Mouse (Mus musculus) monocyte, adult 5-6 weeks (primary cell): ENCODE data around the gene Yy1. TPM values are rescaled to one million over a fixed set of nuclear protein-coding genes. Genes with fewer than 3 reads are reported as not detected.
A peak's percentile ranks its signal among the peaks of the same experiment; 100 is the strongest.

ENCODE experiments used
- ATAC-seq: fragments of 153-309, 156-312 bp; replicated peaks from 2 replicates; pipeline ENCODE4 v1.8.0; 2017; ENCODE audit warnings: mild to moderate bottlenecking; ENCODE audit not compliant: low TSS enrichment, insufficient number of reproducible peaks, severe bottlenecking, poor library complexity, low FRiP score
- total RNA-seq: library from RNA; stranded (forward); fragments of 200-1000, 200-491, 200-594 nt; gene quantifications from 3 replicates; pipeline ENCODE4 v1.2.3, GENCODE M21; 2017

The Yy1 gene
- 51.4 to 60.9 TPM (median 60.3 TPM) in 3 replicates for total RNA-seq

- peak; percentile 85 for ATAC-seq
Observed at GRCm38 (mm10) chr12:108792546-108793452, at the start of gene Yy1. Yy1 (plus strand) TSS chr12:108792973.

DNA sequence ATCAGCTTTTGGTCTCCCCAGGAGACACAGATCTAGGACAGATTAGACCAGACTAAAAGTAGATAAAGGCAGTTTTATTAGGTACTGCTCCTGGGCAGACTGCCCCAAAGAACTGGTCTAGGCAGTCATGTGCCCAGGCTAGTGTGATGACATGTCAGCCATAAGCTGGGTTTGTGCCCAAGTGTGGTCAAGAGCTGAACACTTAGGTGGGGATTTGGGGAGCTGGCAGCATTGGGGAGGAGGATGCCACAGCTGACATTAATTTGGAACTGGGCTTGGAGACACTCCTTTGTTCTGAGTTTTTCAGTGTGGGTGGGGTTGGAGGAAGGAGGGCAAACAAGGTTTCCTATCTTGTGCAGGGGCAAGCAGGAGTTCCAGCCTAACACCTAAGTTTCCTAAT, 46.8 kb upstream of the Yy1 start:
- ATAC-seq: no peak

- ATAC-seq: no peak
Observed at GRCm38 (mm10) chr12:108749019-108749418, 43.8 kb upstream of the Yy1 start.

GRCm38 (mm10) chr12:108749454-108749853, 43.3 kb upstream of the Yy1 start:
- ATAC-seq: no peak

GRCm38 (mm10) chr12:108750226-108750625, 42.5 kb upstream of the Yy1 start:
- no peak for ATAC-seq

- no peak for ATAC-seq
Observed at GRCm38 (mm10) chr12:108751790-108752189, 41.0 kb upstream of the Yy1 start.

DNA sequence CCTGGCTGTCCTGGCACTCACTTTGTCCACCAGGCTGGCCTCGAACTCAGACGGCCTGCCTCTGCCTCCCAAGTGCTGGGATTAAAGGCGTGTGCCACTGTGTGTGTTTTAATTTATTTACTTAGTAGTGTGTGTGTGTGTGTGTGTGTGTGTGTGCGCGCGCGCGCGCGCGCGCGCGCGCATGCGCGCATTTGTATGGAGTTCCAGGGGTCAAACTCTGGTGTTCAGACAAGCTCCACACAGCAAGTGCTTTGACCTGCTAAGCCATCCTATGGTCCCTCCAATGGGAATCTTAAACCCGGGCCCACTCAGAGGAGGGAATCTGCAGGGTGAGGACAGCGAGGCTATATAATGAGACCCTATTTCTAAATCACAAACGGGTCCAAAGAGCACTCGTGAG, 37.6 kb upstream of the Yy1 start:
- ATAC-seq: no peak

GRCm38 (mm10) chr12:108756611-108757010, 36.2 kb upstream of the Yy1 start:
- no peak for ATAC-seq

DNA sequence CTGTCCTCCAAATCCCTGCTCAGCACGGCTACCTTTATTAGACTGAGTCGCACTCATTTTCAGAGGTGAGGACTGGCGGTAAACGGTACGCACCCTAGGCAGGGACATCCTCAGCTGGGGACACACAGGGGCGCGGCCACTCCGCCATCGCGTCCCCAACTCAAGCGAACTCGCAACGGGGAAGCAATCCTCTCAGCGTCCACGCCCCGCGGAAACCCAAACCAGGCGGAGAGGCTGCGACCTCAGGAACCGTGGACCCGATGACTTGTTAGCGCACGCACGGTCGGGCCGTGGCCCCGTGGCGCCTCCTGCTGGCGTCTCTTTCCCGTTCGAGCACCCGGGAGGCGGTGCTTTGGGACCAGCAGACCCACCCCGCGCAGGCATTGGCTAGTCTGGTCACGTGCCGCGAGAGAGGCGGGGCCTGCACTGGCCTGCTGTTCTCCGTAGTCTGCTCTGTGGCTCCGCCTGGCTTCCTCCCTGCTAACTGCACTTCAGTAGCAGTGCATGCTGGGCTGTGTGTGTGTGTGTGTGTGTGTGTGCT, 35.0 kb upstream of the Yy1 start:
- ATAC-seq: peak; percentile 84

DNA sequence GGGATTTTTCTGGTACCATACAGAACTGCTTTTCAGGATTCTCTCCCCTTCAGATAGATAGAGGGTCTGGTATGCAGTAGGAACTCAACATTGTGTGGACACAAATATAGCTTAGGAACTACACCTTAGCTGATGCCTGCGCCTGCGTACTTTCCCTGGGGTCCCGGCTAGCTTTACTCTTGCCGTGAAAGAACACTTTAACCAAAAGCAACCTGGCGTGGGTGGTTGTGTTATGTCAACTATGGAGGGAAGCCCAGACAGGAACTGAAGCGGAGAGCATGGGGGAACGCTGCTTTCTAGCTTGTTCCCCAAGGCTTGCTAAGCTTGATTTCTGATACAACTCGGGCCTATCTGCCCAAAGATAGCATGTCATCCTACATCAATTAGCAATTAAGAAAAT, 34.5 kb upstream of the Yy1 start:
- no peak for ATAC-seq

DNA sequence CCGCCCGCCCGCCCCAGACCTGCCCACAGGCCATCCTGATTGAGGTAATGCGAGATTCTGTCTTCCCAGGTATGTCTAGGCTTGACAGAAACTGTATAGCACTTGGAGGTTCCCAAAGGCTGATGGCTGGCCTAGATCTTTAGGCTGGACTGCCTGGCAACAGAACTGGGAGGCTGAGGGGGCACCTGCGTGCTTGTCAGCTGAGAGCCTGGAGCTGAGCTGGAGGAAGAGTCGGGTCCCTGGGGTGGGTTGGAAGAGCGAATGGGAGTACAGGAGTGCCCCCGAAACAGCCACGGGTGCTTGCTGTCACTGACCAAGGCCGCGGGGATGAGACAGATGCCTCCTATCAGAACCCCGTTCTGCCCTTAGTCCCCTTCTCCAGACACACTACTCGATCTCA, 34.1 kb upstream of the Yy1 start:
- no peak for ATAC-seq

- ATAC-seq: no peak
Observed at GRCm38 (mm10) chr12:108759266-108759665, 33.5 kb upstream of the Yy1 start.

- no peak for ATAC-seq
Observed at GRCm38 (mm10) chr12:108760016-108760415, 32.8 kb upstream of the Yy1 start.

DNA sequence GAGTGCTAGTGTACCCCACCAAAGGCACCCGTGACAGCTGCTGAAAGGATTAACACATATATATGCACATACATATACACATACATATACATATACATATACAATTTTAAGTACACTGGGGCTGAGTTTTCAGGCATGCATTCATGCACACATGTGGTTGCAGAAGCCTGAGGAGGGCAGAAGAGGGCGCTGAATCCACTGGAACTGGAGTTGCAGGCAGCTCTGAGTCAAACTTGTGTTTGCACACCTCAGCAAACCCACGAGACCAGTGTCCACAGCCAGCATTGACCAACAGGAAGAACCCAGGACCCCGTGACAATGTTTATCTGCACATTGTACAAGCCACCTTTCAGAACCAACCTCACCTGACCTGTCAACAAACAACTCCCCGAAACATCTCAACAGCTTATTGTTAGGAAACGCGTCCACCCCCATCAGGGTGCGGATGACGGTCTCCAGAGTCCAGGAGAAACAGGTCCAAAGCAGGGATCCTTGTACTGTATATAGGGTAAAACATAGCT, 32.2 kb upstream of the Yy1 start:
- no peak for ATAC-seq

DNA sequence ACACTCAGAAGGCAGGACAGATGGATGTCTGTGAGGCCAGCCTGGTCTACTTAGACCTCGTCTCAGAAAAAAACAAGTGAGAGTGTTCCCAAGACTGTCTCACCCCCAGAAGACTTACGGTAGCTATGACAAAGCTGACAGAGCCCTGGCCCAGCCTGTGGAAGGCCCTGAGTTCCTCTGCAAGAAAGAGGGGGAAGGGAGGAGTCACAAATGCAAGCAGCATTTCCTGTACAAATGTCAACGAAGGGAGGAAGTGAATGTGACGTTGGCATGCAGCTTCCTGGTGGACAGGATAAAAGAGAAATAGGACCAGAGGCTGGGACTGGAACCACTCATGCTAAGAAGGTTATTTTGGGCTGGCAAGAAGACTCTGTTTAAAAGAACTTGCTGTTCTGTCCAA, 31.6 kb upstream of the Yy1 start:
- ATAC-seq: peak; percentile 42

DNA sequence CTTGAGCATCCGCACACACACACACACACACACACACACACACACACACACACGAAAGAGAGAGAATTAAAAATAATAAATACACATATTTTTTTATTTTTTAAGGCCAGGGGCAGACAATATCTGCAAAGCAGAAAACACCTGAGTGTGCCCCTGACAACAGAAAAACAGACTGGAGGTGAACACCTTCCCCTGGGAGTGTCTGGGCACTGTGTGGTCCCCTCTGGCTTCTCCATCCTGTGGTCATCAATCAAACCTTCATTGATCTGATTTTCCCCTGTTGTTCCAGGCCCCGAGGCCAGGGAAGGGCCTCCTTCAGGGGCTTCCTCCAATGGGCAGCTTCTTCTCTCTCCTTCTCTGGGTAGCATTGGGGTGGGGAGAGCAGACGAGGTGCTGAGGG, 31.1 kb upstream of the Yy1 start:
- ATAC-seq: no peak

DNA sequence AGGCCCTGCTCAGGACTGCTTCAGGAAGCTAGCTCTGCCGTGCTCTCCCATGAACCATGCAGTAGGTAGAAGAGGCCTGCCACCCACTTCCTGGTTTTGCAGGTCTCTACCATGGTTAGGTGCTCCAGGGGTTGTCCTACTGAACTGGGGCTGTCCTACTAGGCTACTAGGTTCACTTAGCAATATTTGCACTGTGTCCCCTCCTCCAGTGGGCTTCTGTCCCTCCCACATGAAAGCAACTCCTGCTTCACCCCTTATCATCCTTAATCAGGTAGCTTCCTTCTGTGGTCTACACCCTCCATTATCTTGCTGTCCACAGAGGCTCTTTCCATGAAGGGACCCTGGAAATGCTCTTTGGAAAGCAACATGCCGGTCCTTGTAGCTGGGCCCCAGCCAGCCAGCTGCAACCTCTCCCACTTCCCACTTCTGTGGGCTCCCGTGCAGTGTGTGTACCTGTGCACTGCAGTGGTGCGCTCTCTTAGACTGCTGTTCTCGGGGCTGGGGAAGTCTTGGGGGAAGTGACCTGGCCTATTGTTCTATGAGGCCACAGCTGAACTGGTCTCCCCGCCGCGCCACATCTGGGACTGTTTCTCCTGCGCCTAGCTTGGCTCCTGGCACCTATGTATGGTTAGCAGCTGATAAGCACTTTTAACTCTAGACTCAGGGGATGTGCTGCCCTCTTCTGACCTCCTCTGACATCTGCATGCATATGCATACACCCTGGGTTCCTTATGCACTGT, 29.5 kb upstream of the Yy1 start:
- ATAC-seq: no peak

- ATAC-seq: peak; percentile 62
Observed at GRCm38 (mm10) chr12:108764917-108765678, 27.7 kb upstream of the Yy1 start.

DNA sequence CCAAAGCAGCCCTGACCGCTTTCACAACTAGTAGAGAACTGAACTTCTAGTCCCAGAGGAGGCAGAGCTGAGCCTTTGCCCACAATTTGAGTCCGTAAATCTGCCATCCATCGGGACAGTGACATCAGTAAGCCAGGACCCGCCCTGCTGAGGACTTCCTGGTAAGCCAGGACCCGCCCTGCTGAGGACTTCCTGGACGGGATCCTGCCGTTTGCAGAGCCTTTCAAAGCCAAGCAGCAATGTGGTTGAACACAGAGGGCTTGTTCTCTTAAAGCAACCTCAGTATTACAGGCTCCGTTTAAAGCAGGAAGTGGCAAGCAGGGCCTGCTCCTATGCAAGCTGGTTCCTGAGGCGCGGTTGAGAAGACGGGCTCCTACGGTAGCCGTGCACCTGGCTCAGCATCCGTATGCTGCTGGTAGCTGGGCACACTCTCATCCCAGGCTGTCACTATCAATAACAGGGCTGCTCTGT, 27.0 kb upstream of the Yy1 start:
- ATAC-seq: peak; percentile 74
